Mouse (Mus musculus) forebrain, embryonic 16.5 days (tissue): ENCODE results near the gene Map3k14. TPM values are rescaled to one million over a fixed set of nuclear protein-coding genes. Genes with fewer than 3 reads are reported as not detected.
"Not testable (repeated sequence)": the region's sequence is repeated elsewhere in the genome, so short reads cannot be mapped to it uniquely, and the experiment has no call there.

ENCODE experiments used
- ATAC-seq: fragments of 200-750 bp; cut with Nextera tagmentation; 2 replicates; pipeline ENCODE4 v1.8.0; 2017; ENCODE audit warnings: mild to moderate bottlenecking, moderate library complexity
- H3K27ac ChIP-seq: fragments of 300-500 bp; sonication (generic); 2 replicates; pipeline ENCODE4 v1.5.1; 2014; ENCODE audit warnings: low read length, control low read depth
- H3K27me3 ChIP-seq: fragments of 300-500 bp; sonication (generic); replicated peaks from 2 replicates; pipeline ENCODE4 v1.6.1; 2014; ENCODE audit warnings: low read length; ENCODE audit not compliant: control insufficient read depth, insufficient read depth
- H3K36me3 ChIP-seq: fragments of 300-500 bp; sonication (generic); 2 replicates; pipeline ENCODE4 v1.6.1; 2014; ENCODE audit not compliant: control insufficient read depth, insufficient read depth
- H3K4me1 ChIP-seq: fragments of 300-500 bp; sonication (generic); replicated peaks from 2 replicates; pipeline ENCODE4 v1.6.1; 2014; ENCODE audit warnings: low read length; ENCODE audit not compliant: control insufficient read depth, insufficient read depth
- H3K4me2 ChIP-seq: fragments of 300-500 bp; sonication (generic); 2 replicates; pipeline ENCODE4 v1.6.1; 2014; ENCODE audit warnings: mild to moderate bottlenecking, low read length, control low read depth
- H3K4me3 ChIP-seq: fragments of 300-500 bp; sonication (generic); replicated peaks from 2 replicates; pipeline ENCODE4 v1.5.1; 2014; ENCODE audit warnings: mild to moderate bottlenecking, low read length, control low read depth
- H3K9ac ChIP-seq: fragments of 300-500 bp; sonication (generic); replicated peaks from 2 replicates; pipeline ENCODE4 v1.6.1; 2014; ENCODE audit warnings: low read depth, low read length, control low read depth
- H3K9me3 ChIP-seq: fragments of 300-500 bp; sonication (generic); 2 replicates; pipeline ENCODE4 v1.6.1; 2016; ENCODE audit warnings: low read length; ENCODE audit not compliant: control insufficient read depth
- WGBS: fragments of 180-500 bp; shearing (Covaris S2); extraction: QIAGEN DNeasy Blood & Tissue Kit; methylation state at CpG from one replicate; pipeline ENCODE4 v1.1.7; 2014; 5-methylcytosine and 5-hydroxymethylcytosine counted together
- polyA plus RNA-seq: library from polyadenylated mRNA; unstranded; fragments of >200 nt; fragmentation: Nextera tagmentation; extraction: Ambion mirVana; gene quantifications from 2 replicates; pipeline ENCODE4 v1.2.1, GENCODE M21; 2015

The Map3k14 gene
- polyA plus RNA-seq, 1 experiment from 2014 or later = 4.8 TPM

GRCm38 (mm10) chr11:103304525-103304924, 37.3 kb upstream of the Map3k14 start:
- Histone ChIP-seq H3K4me2 (no peak overlapping the region), H3K4me3 (no peak overlapping the region), H3K36me3 (no peaks in the 10 kb centered on the region), H3K9me3 (no peaks in the 10 kb centered on the region), H3K27me3 (no peaks in the 10 kb centered on the region), H3K4me1 (no peaks in the 10 kb centered on the region), H3K9ac (no peak overlapping the region), H3K27ac (no peak overlapping the region)
- 87% methylated on average over 9 of the region's 9 CpGs for WGBS
- no peak for ATAC-seq

GRCm38 (mm10) chr11:103294772-103295171, 27.5 kb upstream of the Map3k14 start:
- 94% methylated on average over 7 of the region's 7 CpGs for WGBS
- no peak for ATAC-seq
- no peaks in the 10 kb centered on the region for H3K27me3 ChIP-seq
- no peak overlapping the region for H3K4me3 ChIP-seq
- H3K4me1 ChIP-seq = peaks cover 7% of the 10 kb centered on the region
- H3K27ac ChIP-seq = no peak overlapping the region
- no peaks in the 10 kb centered on the region for H3K9me3 ChIP-seq
- no peak overlapping the region for H3K9ac ChIP-seq
- no peaks in the 10 kb centered on the region for H3K36me3 ChIP-seq
- H3K4me2 ChIP-seq = no peak overlapping the region

GRCm38 (mm10) chr11:103294066-103294465, 26.8 kb upstream of the Map3k14 start:
- Histone ChIP-seq H3K27ac (no peak overlapping the region), H3K9ac (no peak overlapping the region)
- WGBS = 96% methylated on average over 6 of the region's 6 CpGs

GRCm38 (mm10) chr11:103292890-103293287, 25.6 kb upstream of the Map3k14 start:
- no peaks in the 10 kb centered on the region for H3K36me3 ChIP-seq
- no peaks in the 10 kb centered on the region for H3K9me3 ChIP-seq
- H3K4me2 ChIP-seq = no peak overlapping the region
- no peak for ATAC-seq
- no peak overlapping the region for H3K27ac ChIP-seq
- 69% methylated on average over 5 of the region's 5 CpGs for WGBS
- H3K9ac ChIP-seq = no peak overlapping the region
- no peak overlapping the region for H3K4me3 ChIP-seq
- H3K27me3 ChIP-seq = no peaks in the 10 kb centered on the region
- peaks cover 7% of the 10 kb centered on the region for H3K4me1 ChIP-seq

More at GRCm38 (mm10) chr11:103294066-103294465, 26.8 kb upstream of the Map3k14 start:
- H3K27me3 ChIP-seq = no peaks in the 10 kb centered on the region
- peaks cover 7% of the 10 kb centered on the region for H3K4me1 ChIP-seq
- no peak overlapping the region for H3K4me3 ChIP-seq
- H3K36me3 ChIP-seq = no peaks in the 10 kb centered on the region
- no peak for ATAC-seq
- H3K4me2 ChIP-seq = no peak overlapping the region
- no peaks in the 10 kb centered on the region for H3K9me3 ChIP-seq

GRCm38 (mm10) chr11:103292152-103292889, 25.0 kb upstream of the Map3k14 start:
- Histone ChIP-seq H3K9me3 (no peaks in the 10 kb centered on the region), H3K4me3 (no peak overlapping the region), H3K9ac (no peak overlapping the region), H3K27ac (no peak overlapping the region), H3K27me3 (no peaks in the 10 kb centered on the region), H3K4me2 (no peak overlapping the region), H3K36me3 (no peaks in the 10 kb centered on the region), H3K4me1 (peaks cover 7% of the 10 kb centered on the region)
- WGBS = 16% methylated on average over 14 of the region's 14 CpGs
- no peak for ATAC-seq

GRCm38 (mm10) chr11:103290841-103291240, 23.6 kb upstream of the Map3k14 start:
- H3K27ac ChIP-seq, H3K27me3 ChIP-seq, H3K4me1 ChIP-seq, H3K4me2 ChIP-seq, ATAC-seq, H3K9ac ChIP-seq, H3K4me3 ChIP-seq, H3K9me3 ChIP-seq, H3K36me3 ChIP-seq: not testable (repeated sequence)
- WGBS = 92% methylated on average over 7 of the region's 7 CpGs

GRCm38 (mm10) chr11:103288291-103288963, 21.2 kb upstream of the Map3k14 start:
- 75% methylated on average over 16 of the region's 16 CpGs for WGBS
- Histone ChIP-seq H3K4me2 (no peak overlapping the region), H3K9ac (no peak overlapping the region), H3K27ac (no peak overlapping the region), H3K4me3 (no peak overlapping the region), H3K4me1 (peaks cover 7% of the 10 kb centered on the region), H3K36me3 (no peaks in the 10 kb centered on the region), H3K27me3 (no peaks in the 10 kb centered on the region), H3K9me3 (no peaks in the 10 kb centered on the region)
- no peak for ATAC-seq

- Histone ChIP-seq H3K4me3 (no peak overlapping the region), H3K4me2 (no peak overlapping the region), H3K9ac (no peak overlapping the region), H3K4me1 (peaks cover 2% of the 10 kb centered on the region), H3K27me3 (no peaks in the 10 kb centered on the region), H3K27ac (no peak overlapping the region), H3K36me3 (no peaks in the 10 kb centered on the region), H3K9me3 (no peaks in the 10 kb centered on the region)
- ATAC-seq = no peak
- whole genome bisulfite sequencing = 90% methylated on average over 5 of the region's 5 CpGs
Measured at GRCm38 (mm10) chr11:103286910-103287309, 19.6 kb upstream of the Map3k14 start.

GRCm38 (mm10) chr11:103285951-103286350, 18.7 kb upstream of the Map3k14 start:
- Histone ChIP-seq H3K36me3 (no peaks in the 10 kb centered on the region), H3K4me3 (no peak overlapping the region), H3K27me3 (no peaks in the 10 kb centered on the region), H3K4me2 (no peak overlapping the region), H3K27ac (no peak overlapping the region), H3K4me1 (no peaks in the 10 kb centered on the region), H3K9ac (no peak overlapping the region), H3K9me3 (no peaks in the 10 kb centered on the region)
- no peak for ATAC-seq
- WGBS = 63% methylated on average over 6 of the region's 6 CpGs
